Mouse (Mus musculus) testis, adult 2 months (tissue): ENCODE data around the gene Ap3b1.

Source experiments
- CTCF ChIP-seq: fragments of 200-500 bp; IDR thresholded peaks from 2 replicates; pipeline ENCODE4 v1.5.1; 2012; ENCODE audit warnings: low read depth, mild to moderate bottlenecking, inconsistent platforms, low read length, moderate library complexity; ENCODE audit not compliant: control insufficient read depth, insufficient read depth, insufficient replicate concordance
- POLR2A ChIP-seq: fragments of 200-500 bp; IDR thresholded peaks from 2 replicates; pipeline ENCODE4 v1.6.1; 2012; ENCODE audit warnings: low read depth, mild to moderate bottlenecking, inconsistent platforms, low read length, moderate library complexity; ENCODE audit not compliant: control insufficient read depth

- TF ChIP-seq CTCF (no peak), POLR2A (no peak)
Measured at GRCm38 (mm10) chr13:94443411-94443810, 84.7 kb downstream of the Ap3b1 start.
